Mouse (Mus musculus) cerebellum, adult 9-11 months (tissue): ENCODE data around the gene Itga2b.

ENCODE experiments used
- DNase-seq: peaks from one replicate; pipeline ENCODE4 v3.0.0; 2022

Gene Itga2b

DNA sequence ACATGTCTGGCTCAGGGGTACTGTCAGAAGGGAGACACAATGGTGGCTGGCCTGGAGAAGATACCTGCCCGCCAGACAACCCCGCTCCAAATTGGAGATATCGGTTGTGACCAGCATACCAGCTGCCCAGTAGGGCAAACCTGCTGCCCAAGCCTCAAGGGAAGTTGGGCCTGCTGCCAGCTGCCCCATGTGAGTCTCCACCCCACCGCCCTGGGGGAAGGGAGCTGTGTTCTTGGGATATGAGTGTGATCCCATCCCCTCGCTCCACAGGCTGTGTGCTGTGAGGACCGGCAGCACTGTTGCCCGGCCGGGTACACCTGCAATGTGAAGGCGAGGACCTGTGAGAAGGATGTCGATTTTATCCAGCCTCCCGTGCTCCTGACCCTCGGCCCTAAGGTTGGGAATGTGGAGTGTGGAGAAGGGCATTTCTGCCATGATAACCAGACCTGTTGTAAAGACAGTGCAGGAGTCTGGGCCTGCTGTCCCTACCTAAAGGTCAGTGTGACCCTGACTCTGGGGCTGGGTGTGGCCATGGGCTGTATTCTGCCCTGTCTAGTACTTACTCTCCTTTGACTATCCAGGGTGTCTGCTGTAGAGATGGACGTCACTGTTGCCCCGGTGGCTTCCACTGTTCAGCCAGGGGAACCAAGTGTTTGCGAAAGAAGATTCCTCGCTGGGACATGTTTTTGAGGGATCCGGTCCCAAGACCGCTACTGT is 34.0 kb downstream of the Itga2b start:
- peak; percentile 69 for DNase-seq

DNA sequence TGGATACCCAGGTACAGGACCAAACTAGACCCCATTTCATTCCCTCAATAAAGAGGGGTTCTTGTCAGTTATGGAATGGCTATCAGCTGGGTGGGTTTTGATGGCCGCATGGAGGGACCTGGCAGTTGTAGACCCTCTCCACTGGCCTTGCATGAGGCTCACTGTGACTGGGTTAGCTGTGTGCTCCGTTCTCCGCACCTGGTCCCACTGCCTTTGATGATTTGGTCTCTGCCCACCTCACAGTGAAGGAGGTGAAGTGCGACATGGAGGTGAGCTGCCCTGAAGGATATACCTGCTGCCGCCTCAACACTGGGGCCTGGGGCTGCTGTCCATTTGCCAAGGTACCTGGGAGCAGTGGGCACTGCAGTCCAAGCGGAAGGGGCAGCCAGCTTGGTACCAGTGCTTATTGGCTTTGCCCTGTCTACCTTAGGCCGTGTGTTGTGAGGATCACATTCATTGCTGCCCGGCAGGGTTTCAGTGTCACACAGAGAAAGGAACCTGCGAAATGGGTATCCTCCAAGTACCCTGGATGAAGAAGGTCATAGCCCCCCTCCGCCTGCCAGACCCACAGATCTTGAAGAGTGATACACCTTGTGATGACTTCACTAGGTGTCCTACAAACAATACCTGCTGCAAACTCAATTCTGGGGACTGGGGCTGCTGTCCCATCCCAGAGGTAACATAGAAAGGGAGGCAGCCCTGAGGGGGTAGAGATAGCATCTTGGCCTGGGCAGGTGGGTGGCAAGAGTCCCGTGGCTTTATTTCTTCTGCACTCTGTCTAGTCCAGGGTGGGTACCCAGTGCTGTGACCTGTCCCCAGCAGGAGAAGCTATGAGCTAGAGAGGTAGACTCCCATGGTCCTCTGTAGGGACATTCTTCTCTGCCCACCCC is 34.9 kb downstream of the Itga2b start:
- DNase-seq, result peak; percentile 67

DNA sequence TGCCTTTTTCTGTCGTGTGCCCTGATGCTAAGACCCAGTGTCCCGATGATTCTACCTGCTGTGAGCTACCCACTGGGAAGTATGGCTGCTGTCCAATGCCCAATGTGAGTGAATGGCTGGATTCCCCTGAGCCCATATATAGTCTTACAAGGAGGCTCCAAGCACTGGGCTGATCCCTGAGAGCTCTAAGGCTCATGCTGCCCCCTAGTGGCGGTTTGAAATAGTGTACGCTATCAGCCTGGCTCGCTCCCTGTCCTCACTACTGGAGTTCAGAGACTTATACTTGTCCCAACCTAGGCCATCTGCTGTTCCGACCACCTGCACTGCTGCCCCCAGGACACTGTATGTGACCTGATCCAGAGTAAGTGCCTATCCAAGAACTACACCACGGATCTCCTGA is 35.5 kb downstream of the Itga2b start:
- peak; percentile 89 for DNase-seq

DNA sequence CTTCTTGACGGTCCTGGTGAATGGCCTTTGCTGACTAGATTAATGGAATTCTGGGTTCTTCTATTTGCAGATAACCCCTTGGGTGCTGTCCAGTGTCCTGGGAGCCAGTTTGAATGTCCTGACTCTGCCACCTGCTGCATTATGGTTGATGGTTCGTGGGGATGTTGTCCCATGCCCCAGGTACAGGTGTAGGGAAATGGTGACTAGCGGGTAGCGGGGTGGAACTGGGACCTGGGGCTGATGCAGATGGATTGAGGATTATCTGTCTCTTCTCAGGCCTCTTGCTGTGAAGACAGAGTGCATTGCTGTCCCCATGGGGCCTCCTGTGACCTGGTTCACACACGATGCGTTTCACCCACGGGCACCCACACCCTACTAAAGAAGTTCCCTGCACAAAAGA is 36.1 kb downstream of the Itga2b start:
- no peak for DNase-seq

DNA sequence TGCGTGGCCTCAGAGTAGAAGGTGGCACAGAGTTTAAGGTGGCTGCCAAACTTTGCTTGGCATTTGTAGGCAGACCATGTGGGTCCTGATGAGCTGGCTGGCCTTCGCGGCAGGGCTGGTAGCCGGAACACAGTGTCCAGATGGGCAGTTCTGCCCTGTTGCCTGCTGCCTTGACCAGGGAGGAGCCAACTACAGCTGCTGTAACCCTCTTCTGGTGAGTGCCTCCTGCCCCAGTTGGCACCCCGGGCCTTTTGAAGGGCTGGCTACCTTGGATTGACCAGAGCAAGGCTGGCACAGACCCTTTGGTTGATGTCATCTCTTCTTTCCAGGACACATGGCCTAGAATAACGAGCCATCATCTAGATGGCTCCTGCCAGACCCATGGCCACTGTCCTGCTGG is 37.0 kb downstream of the Itga2b start:
- peak; percentile 87 for DNase-seq

DNA sequence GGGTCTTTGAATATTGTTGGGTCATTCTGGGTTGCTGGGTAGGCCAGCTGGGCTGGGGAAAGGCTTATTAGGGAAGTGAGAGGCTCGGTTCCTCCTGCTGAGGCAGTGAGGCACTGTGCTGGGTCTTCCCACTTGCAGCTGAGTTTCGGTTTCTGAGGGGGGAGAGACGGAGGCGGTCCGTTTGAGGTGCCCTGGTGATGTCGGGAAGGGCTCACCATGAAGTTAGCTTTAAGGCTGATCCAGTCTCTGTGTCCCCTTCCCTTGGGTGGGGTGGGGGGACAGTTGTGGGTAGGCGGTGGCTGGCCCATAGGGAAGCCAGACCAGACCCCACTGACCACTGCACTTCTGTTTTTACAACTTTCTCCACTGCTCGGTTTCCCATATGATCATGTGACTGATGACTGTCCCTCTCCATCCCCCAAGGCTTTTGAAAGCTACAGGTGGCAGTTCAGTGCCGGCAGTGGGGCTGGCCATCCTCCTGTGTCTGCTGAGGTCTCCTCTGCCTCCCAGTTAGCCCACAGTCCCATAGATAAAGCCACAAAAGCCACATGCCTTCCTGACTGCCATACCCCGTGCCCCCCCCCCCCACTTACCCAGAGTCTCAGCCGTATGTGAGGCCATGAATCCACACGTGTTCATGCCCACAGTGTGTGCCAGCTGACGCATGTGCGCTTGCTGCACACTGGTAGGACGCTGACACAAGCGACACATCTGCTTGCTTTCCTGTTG is 37.6 kb downstream of the Itga2b start:
- peak; percentile 65 for DNase-seq

DNA sequence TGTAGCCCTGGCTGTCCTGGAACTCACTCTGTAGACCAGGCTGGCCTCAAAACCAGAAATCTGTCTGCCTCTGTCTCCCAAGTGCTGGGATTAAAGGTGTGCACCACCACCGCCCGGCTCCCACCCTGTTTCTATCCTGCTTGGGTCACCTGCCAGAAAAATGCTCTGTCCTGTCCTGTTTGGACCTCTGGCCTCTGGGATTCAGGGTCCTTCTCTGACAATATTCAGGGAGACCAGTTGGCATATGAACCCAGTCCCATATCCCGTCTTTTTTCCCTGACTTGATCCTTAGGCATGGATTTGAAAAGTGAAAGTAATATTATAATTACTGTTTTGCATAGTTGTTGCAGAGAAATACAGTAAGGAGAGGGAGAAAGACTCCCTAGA is 38.2 kb downstream of the Itga2b start:
- peak; percentile 62 for DNase-seq

DNA sequence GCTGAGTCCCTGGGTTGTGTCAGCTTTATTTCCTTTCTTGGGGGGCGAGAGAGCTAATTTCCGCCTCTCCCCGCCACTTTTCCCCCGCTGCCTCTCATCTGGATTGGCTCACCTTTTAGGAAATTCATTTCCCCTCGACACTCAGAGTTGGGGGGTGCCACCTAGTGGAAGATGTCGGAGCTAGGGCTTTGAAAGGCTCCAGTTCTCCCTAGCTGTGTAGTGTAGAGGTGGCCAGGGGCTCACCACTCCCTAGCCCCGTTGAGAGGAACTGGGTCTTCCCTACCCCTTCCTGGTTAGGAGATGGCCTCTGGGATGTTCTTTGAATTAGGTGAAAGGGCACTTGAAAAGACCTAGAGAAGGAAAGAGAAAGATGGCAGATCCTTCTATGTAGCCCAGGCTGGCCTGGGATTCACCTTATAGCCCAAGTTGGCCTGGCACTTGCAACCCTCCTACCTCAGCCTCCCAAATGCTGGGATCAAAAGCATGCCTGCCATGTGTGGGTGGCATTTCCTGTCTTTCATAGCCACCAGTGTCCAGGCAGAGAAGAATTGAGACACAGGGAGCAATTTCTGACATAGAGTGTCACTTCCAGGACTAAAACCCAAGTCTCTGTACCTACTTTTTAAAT is 38.8 kb downstream of the Itga2b start:
- peak; percentile 79 for DNase-seq

DNA sequence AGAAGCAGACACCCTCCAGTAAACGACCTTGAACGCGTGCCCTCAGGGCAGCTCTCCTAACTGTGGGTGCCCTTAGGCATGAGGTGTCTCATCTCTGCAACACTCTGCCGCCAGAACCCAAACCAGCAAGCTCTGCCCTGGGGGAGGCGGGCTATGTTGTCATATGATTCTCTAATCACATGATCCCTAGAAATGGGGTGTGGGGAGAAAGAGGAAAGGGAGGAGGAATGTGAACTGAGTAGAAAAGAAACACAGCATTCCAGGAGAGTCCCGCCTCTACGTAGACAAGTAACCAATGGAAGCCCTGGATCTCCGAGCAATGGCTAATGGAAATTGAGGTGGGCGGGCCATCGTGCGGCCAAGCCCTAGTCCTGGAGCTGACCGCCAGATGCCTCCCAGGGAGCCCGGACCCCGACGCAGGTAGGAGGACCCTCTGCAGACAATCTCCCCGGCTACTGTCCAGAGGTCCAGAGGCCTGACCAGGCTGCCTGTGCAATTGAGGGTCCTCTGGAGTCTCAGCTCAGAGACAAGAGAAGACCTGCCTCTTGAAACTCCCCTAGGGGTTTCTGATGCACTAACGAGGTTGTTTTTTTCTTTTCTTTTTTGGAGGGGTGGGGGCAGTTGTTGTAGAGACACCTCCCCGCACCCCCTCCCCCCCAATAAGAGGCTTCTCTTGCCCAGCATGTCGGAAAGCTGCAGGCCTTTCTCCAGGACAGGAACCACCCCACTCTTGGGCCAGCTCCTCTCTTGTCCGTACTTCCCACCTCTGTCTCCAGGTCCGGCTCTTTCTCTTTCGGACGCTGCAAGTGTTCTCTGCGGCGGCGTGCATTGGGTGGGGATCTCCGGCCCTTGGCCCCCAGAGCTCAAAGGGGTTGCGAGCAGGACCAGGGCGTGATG is 39.6 kb downstream of the Itga2b start, which contains the start of gene Grn:
TSS of gene Grn (plus strand) at position 195 of the 897 bp plus-strand sequence.
- DNase-seq, result peak; percentile 96

DNA sequence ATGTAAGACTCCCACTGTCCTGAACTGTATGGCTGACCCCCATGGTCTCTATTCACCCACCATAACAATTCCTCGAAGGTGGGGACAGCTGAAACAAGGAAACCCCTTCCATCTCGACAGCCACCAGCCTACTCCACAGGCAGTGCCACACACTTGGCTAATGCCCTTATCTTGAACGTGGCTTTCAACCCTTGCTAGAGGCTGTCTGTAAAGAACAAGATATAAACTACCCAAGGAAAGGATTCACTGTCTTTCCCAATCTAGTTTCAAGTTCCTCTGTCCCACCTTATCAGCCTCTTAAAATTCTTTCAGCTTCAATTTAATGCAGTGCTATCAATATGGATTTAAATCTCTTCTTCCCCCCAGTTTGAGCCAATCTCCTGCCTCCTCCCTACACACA is 40.4 kb downstream of the Itga2b start:
- DNase-seq, result peak; percentile 42

DNA sequence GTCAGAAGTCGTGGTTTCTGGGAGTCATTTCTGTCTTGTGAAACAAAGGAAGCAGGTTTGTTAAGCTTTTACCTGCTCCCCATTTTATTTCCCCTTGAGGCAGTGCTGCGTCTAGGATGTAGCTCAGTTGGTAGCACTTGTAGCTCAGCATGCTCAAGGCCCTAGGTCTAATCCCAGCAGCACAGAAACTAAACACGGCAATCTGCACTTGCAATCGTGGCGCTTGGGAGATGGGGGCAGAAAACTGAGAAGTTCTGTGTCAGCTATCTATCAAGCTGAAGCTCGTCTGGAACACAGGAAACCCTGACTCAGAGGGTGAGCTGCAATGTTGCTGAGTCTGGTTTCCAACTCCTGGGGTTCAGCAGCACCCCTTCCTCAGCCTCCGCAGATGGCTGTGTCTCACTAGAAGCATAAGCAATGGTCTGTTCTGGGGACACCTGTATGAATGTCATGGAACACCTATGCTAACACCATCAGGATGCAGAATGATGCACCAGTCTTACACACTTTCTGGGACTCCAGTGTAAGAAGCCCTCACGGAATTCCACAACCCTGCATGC is 40.9 kb downstream of the Itga2b start:
- peak; percentile 46 for DNase-seq

DNA sequence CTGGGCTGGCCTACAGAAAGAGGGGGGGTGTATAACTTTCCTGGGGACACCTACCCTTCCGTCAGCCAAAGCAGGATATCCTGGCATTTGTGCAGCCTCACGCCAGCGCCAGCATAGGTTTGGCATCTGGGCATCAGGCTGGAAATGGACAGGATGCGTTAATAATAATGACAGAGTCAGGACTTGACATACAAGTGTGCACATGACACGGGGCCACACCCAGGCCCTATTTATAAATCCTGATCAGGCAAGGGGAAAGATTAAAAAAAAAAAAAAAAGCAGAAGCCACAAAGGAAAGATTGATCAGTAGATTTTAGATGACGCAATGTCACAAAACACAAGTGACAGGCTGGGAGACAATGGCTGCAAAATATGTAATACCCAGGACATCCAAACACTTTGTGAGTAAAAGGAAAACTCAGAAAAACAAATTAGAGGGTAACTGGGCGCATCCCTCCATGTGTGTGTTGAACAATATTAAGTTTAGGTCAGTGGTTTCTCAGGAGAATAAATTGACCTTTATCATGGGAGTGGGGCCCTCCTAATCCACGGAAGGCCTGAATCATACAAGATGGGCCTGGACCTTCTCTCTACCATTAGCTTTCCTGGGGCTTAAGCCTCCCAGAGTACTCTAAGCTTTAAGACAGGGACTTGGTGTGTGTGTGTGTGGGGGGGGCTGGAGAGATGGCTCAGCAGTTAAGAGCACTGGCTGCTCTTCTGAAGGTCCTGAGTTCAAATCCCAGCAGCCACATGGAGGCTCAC is 44.2 kb downstream of the Itga2b start:
- DNase-seq, result peak; percentile 21

DNA sequence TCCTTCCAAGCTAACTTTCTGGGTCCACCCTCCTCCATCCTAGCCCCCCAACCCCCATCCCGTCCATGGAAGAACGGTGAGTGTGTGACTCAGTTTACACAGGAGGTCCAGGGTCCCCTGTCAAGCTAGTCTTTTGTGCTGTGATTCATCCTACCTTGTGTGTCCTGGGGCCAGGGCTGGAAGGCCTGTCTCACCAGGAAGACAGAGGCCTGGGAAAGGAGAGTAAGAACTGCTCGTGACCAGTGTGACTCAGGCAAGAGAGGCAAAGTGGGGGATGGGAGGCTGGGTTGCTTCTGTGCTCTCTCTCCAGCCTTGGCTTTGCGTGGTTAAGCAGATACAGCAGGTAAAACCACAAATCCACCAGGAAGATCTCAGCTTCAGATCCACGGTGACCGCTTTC is 45.3 kb downstream of the Itga2b start:
- peak; percentile 7 for DNase-seq

DNA sequence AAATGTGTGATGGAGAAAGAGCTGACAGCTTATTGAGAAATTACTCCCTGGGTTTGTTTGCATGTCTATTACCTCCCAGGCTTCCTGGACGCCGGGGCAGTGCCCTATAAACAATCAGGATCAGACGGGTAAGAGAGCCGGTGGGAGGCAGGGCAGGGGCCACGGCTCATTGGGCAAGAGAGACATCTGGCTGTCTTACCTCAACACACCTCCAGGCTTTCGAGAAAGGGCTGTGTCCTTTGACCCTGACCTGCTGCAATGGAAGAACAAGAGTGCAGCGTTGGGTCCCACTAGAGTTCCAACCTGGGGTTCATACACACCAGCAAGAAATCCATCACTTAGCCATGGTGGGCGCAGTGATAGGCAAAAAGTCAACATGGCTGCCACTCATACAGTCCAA is 48.4 kb downstream of the Itga2b start:
- DNase-seq, result no peak

DNA sequence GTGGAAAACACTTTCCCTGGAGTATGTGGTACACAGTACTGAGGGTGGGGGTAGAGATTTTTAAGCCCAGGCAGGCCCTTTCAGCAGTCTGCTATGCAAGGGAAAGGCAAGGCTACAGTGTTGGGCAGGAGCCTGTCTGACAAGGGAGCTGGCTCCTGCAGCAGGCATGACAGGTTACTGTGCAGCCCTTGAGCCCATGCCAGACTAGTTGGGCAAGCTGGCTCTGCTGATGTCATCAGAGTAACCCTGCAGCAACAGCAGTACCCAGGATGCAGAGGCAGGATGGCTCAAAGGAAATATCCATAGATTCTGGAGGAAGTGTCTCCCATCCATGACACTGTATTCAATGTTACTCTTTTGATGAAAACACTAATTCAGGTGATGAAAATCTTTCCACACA is 51.0 kb downstream of the Itga2b start:
- DNase-seq, result peak; percentile 6

DNA sequence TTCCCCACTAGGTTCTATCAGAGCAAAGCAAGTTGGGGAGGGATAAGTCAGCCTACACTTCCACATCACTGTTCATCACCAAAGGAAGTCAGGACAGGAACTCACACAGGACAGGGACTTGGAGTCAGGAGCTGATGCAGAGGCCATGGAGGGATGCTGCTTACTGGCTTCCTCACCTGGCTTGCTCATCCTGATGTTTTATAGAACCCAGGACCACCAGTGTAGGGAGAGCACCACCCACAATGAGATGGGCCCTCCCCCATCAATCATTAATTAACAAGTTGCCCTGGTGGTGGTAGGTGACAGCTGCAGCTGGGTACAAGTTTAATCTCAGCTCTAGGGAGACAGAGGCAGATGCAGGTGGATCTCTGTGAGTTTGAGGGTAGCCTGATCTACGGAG is 52.8 kb downstream of the Itga2b start:
- DNase-seq, result no peak

DNA sequence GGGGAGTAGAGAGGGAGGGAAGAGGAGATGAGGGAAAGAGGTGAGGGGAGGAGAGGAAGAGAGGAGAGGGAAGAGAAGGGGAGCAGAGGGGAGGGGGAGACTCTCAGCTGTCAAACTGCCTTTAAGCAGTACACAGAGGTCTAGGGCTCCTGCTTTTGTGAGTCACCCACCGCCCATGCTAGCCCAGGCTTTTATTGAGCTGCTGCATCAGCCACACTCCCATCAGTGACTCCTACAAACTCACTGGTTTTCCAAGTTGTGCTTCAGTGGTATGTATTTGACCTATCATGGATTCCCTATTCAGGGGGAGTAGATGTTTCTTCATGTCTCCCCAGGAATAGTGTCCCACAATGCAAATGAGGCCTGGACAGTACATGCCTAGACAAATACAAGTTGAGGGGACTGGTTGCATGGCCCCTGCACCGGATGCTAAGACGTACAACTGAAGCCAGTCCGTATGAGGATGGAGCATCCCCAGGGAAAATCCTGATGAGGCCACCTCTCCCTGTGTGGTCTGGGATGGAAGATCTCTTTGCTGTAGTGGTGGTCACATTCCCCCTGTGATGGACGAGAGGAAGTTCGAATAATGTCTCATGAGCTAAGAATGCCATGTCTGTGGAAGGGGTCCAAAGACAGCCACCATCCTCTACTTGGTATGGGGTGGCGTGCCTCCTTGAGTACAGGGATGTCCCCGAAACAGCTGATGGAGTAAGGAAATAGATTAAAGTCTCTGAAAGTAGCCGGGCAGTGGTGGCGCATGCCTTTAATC is 54.7 kb downstream of the Itga2b start:
- peak; percentile 10 for DNase-seq

DNA sequence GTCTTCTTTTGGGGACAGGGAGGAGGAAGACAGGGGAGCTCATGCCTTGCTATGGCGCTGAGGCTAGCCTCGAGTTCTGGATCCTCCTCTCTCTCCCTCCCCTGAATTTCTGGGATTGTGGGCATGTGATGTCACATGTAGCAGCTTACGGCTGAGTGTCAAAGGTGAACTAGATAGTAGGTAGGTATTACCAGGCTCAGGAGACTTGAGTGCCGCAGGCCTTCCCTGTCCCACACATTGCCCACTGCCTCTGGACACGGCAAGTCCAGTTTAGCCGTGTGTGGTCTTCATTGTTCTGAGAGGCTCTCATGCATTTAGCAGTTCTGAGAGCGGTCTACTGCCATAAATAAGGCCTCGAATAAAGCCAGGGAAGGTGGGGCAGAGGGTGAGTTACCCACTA is 56.9 kb downstream of the Itga2b start:
- peak; percentile 19 for DNase-seq

DNA sequence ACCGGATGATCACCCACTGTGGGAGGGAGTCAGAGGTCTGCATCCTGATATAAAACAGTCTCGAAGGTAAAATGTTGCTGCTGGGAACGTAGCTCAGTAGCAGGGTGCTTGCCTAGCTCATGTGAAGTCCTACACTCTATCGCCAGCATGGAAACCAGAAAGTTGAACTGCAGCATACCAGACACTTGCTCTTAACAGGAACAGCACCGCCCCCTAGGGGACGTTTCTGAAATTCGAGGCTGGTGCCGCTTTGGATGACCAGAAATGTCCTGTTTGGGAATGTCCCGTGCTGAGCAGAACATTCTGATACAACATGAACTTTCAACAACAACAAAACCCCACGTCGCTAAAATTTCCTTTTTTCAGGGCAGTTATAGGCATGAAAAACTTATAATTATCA is 58.2 kb downstream of the Itga2b start:
- DNase-seq, result peak; percentile 88

DNA sequence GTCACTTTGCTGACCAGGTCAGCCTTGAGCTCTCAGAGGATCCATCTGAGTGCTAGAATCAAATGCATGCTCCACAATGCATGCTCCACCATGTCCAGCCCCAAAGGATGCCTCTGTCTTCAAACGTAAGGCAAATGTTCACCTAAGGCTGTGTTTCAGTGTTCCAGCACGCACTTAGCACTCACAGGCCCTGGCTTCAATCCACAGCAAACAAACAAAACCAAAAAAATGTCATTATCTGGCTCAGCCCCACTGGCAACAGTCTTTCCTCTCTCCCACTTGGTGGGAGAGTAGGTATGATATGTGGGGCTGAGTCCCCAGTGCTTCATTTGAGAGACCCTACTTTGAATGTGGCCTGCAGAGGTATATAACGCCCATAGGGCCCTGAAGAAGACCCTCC is 58.9 kb downstream of the Itga2b start:
- DNase-seq, result peak; percentile 32
